Comparison of ENCODE assay signal across 8 mouse cellular contexts in genomic region chr16:91546836-91547741, GRCm38 (mm10). TPM values are rescaled to one million over a fixed set of nuclear protein-coding genes. Genes with fewer than 3 reads are reported as not detected.
DNase-seq lines count a peak whose midpoint lies in the region; ATAC-seq and TF ChIP-seq lines count a peak whose summit lies in the region.

Gene Ifngr2, plus strand, starts transcription at chr16:91547072.

- TF ChIP-seq EP300 in heart, postnatal 0 days (IDR thresholded peaks at IDR 0.05; ENCODE audit: low read depth) = no peak

- peak within 1 kb of the TSS; percentile 88 for H3K4me3 ChIP-seq in forebrain, embryonic 10.5 days
- peak within 1 kb of the TSS; percentile 84 for H3K4me3 ChIP-seq in heart, postnatal 0 days (ENCODE audit: low read depth, low read length)
- H3K4me3 ChIP-seq in lung, embryonic 14.5 days (ENCODE audit: low read depth, low read length) = peak within 1 kb of the TSS; percentile 96

- no peaks in the 10 kb centered on the region for H3K9me3 ChIP-seq in forebrain, embryonic 10.5 days
- no peaks in the 10 kb centered on the region for H3K9me3 ChIP-seq in heart, postnatal 0 days (replicated peaks; ENCODE audit: control insufficient read depth, low read length)
- no peaks in the 10 kb centered on the region for H3K9me3 ChIP-seq in lung, embryonic 14.5 days (ENCODE audit: low read depth, low read length)

- ATAC-seq in CD4-positive, CD25-positive, alpha-beta regulatory T cell, adult 4 months = peak; percentile 35
- ATAC-seq in heart, postnatal 0 days (ENCODE audit: insufficient read depth, low read depth) = peak; percentile 88
- peak; percentile 94 for ATAC-seq in lung, embryonic 14.5 days (ENCODE audit: insufficient read depth)
- peak; percentile 14 for ATAC-seq in neutrophil, adult 5-6 weeks (ENCODE audit: extremely low read depth, insufficient number of reproducible peaks, low FRiP score, poor library complexity, severe bottlenecking)

- WGBS in forebrain, embryonic 10.5 days = under 1% methylated on average over 74 of the region's 74 CpGs
- WGBS in heart, postnatal 0 days = under 1% methylated on average over 45 of the region's 74 CpGs
- under 1% methylated on average over 73 of the region's 74 CpGs for WGBS in lung, embryonic 14.5 days

- DNase-seq in brain, adult 2 months (ENCODE audit: low read depth, low spot score) = peak; percentile 65
- peak; percentile 63 for DNase-seq in forebrain, embryonic 10.5 days (ENCODE audit: extremely low spot score, low spot score)
- DNase-seq in heart, postnatal 0 days (ENCODE audit: low spot score) = peak; percentile 63
- peak; percentile 81 to 88 for DNase-seq in kidney, postnatal 4 days
- DNase-seq in lung, embryonic 14.5 days = peak; percentile 76
- DNase-seq in thymus, postnatal 0 days (ENCODE audit: low spot score) = peak; percentile 48

- H3K36me3 ChIP-seq in forebrain, embryonic 10.5 days (replicated peaks) = no peaks in the 10 kb centered on the region
- no peaks in the 10 kb centered on the region for H3K36me3 ChIP-seq in heart, postnatal 0 days (replicated peaks; ENCODE audit: control insufficient read depth, insufficient read depth, low read length)
- H3K36me3 ChIP-seq in lung, embryonic 14.5 days (ENCODE audit: insufficient read depth) = no peaks in the 10 kb centered on the region

- peak within 1 kb of the TSS; percentile 93 for H3K27ac ChIP-seq in forebrain, embryonic 10.5 days
- H3K27ac ChIP-seq in heart, postnatal 0 days (ENCODE audit: low read depth) = peak within 1 kb of the TSS; percentile 93
- peak within 1 kb of the TSS; percentile 81 for H3K27ac ChIP-seq in lung, embryonic 14.5 days (ENCODE audit: low read depth)

- TF ChIP-seq CTCF in heart, postnatal 0 days (IDR thresholded peaks at IDR 0.05; ENCODE audit: low read depth) = no peak
- TF ChIP-seq CTCF in lung, embryonic 14.5 days (IDR thresholded peaks at IDR 0.05; ENCODE audit: low read depth) = no peak

- peak within 1 kb of the TSS; percentile 89 for H3K9ac ChIP-seq in heart, postnatal 0 days (replicated peaks; ENCODE audit: low read depth, low read length)
- peak within 1 kb of the TSS; percentile 95 for H3K9ac ChIP-seq in lung, embryonic 14.5 days

- peaks cover 59% of the 10 kb centered on the region for H3K4me1 ChIP-seq in forebrain, embryonic 10.5 days
- peaks cover 48% of the 10 kb centered on the region for H3K4me1 ChIP-seq in heart, postnatal 0 days (ENCODE audit: control insufficient read depth, insufficient read depth)
- peaks cover 12% of the 10 kb centered on the region for H3K4me1 ChIP-seq in lung, embryonic 14.5 days (ENCODE audit: insufficient read depth)

- H3K27me3 ChIP-seq in forebrain, embryonic 10.5 days (ENCODE audit: poor library complexity, severe bottlenecking) = peaks cover 18% of the 10 kb centered on the region
- H3K27me3 ChIP-seq in heart, postnatal 0 days (ENCODE audit: control insufficient read depth, insufficient read depth, low read length) = no peaks in the 10 kb centered on the region
- H3K27me3 ChIP-seq in lung, embryonic 14.5 days (ENCODE audit: insufficient read depth, low read length) = no peaks in the 10 kb centered on the region

- peak within 1 kb of the TSS; percentile 92 for H3K4me2 ChIP-seq in heart, postnatal 0 days (ENCODE audit: low read depth, low read length)
- peak within 1 kb of the TSS; percentile 80 for H3K4me2 ChIP-seq in lung, embryonic 14.5 days

RNA-seq across cellular contexts. Expression of gene Ifngr2, which starts in this region (rescaled TPM):
- 10 to 100 TPM; 29.9 to 35.3 TPM for polyA plus RNA-seq in CD4-positive, CD25-positive, alpha-beta regulatory T cell, adult 4 months (2017; shearing (Covaris generic))
- 27.2 and 28.0 TPM in 2 replicates for polyA plus RNA-seq in forebrain, embryonic 10.5 days (2016; fragmentation: Nextera tagmentation; extraction: Ambion mirVana)
- total RNA-seq in heart, postnatal 0 days (2014; rRNA removed; ENCODE audit: low replicate concordance) = 77.7 and 87.6 TPM in 2 replicates
- polyA plus RNA-seq in heart, postnatal 0 days (2015; fragmentation: Nextera tagmentation; extraction: Ambion mirVana) = 149 and 175 TPM in 2 replicates
- 47.7 and 52.1 TPM in 2 replicates for polyA plus RNA-seq in lung, embryonic 14.5 days (2014; fragmentation: Nextera tagmentation; extraction: Ambion mirVana)
- 58.2 and 72.7 TPM in 2 replicates for total RNA-seq in neutrophil, adult 5-6 weeks (2017)
- polyA plus RNA-seq in thymus, postnatal 0 days (2015; fragmentation: Nextera tagmentation; extraction: Ambion mirVana) = 38.1 and 41.6 TPM in 2 replicates

Comparison
In these comparisons a context has a peak if more than half of its experiments do, and no peak if none do; other contexts are left out.
1. Peak in every context shown above with its lines: DNase-seq, ATAC-seq, H3K4me3 ChIP-seq and H3K27ac ChIP-seq.
2. ATAC-seq: peak in every context shown above with its lines; median percentile 94 in lung, embryonic 14.5 days; 88 in heart, postnatal 0 days; 35 in CD4-positive, CD25-positive, alpha-beta regulatory T cell, adult 4 months; 14 in neutrophil, adult 5-6 weeks.